Mouse (Mus musculus) C2C12 (cell line): ENCODE data around the gene Rcsd1.

Source experiments
- CTCF ChIP-seq: IDR thresholded peaks from one replicate; pipeline ENCODE4 v1.5.1; 2011; ENCODE audit not compliant: control insufficient read depth, insufficient read depth, insufficient read length
- FOSL1 ChIP-seq: IDR thresholded peaks from one replicate; pipeline ENCODE4 v1.8.0; 2011; ENCODE audit warnings: mild to moderate bottlenecking, low read length; ENCODE audit not compliant: poor library complexity, insufficient read depth, severe bottlenecking
- MAX ChIP-seq: IDR thresholded peaks from one replicate; pipeline ENCODE4 v1.6.1; 2011; ENCODE audit warnings: mild to moderate bottlenecking, control low read depth
- USF1 ChIP-seq: IDR thresholded peaks from one replicate; pipeline ENCODE4 v1.6.1; 2011; ENCODE audit warnings: low read depth, mild to moderate bottlenecking, control low read depth, moderate library complexity

DNA sequence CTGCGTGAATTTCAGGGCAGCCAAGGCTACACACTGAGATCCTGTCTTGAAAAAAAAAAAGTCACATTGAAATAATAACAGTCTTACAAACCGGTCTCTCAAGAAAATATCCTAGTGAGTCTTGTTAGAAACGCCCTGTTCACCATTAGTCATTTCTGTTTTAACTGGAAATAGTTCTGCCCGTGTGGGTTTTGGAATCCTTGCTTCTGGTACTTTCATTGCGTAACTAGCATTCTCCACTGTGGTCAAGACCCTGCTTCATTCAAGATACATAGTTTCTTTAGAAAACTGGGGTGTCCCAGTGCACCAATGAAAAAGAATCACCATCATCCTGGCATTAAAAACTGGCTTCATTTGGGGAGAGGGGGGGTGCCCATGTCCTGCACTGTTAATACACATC lies 65.8 kb downstream of the Rcsd1 start:
- TF ChIP-seq CTCF (no peak), FOSL1 (no peak), USF1 (no peak), MAX (no peak)
